Mouse (Mus musculus) liver, embryonic 15.5 days (tissue): ENCODE results near the gene Brca1. TPM values are rescaled to one million over a fixed set of nuclear protein-coding genes. Genes with fewer than 3 reads are reported as not detected.
A peak's percentile ranks its signal among the peaks of the same experiment; 100 is the strongest.
"Not testable (repeated sequence)": the region's sequence is repeated elsewhere in the genome, so short reads cannot be mapped to it uniquely, and the experiment has no call there.

Experiments used
- ATAC-seq: fragments of 200-750 bp; cut with Nextera tagmentation; 2 replicates; pipeline ENCODE4 v1.8.0; 2017; ENCODE audit warnings: moderate number of reproducible peaks, mild to moderate bottlenecking, moderate library complexity; ENCODE audit not compliant: insufficient read depth
- H3K27ac ChIP-seq: fragments of 300-500 bp; sonication (generic); replicated peaks from 2 replicates; pipeline ENCODE4 v1.5.1; 2015; ENCODE audit warnings: mild to moderate bottlenecking, inconsistent platforms
- H3K27me3 ChIP-seq: fragments of 300-500 bp; sonication (generic); 2 replicates; pipeline ENCODE4 v1.6.1; 2015; ENCODE audit warnings: mild to moderate bottlenecking, inconsistent platforms
- H3K36me3 ChIP-seq: fragments of 300-500 bp; sonication (generic); replicated peaks from 2 replicates; pipeline ENCODE4 v1.6.1; 2015; ENCODE audit warnings: moderate library complexity, mild to moderate bottlenecking, inconsistent platforms
- H3K4me1 ChIP-seq: fragments of 300-500 bp; sonication (generic); replicated peaks from 2 replicates; pipeline ENCODE4 v1.6.1; 2015; ENCODE audit warnings: inconsistent platforms
- H3K4me2 ChIP-seq: fragments of 300-500 bp; sonication (generic); 2 replicates; pipeline ENCODE4 v1.6.1; 2015; ENCODE audit warnings: moderate library complexity, mild to moderate bottlenecking, inconsistent platforms
- H3K4me3 ChIP-seq: fragments of 300-500 bp; sonication (generic); replicated peaks from 2 replicates; pipeline ENCODE4 v1.5.1; 2015; ENCODE audit warnings: mild to moderate bottlenecking, inconsistent platforms
- H3K9ac ChIP-seq: fragments of 300-500 bp; sonication (generic); 2 replicates; pipeline ENCODE4 v1.6.1; 2015; ENCODE audit warnings: moderate library complexity, mild to moderate bottlenecking, inconsistent platforms
- H3K9me3 ChIP-seq: fragments of 300-500 bp; sonication (generic); replicated peaks from 2 replicates; pipeline ENCODE4 v1.6.1; 2016; ENCODE audit warnings: inconsistent platforms
- WGBS: fragments of 180-500 bp; shearing (Covaris S2); methylation state at CpG from one replicate; pipeline ENCODE4 v1.1.7; 2015; ENCODE audit warnings: mixed read lengths; ENCODE audit not compliant: insufficient replicate concordance; 5-methylcytosine and 5-hydroxymethylcytosine counted together
- polyA plus RNA-seq: library from polyadenylated mRNA; unstranded; fragments of >200 nt; fragmentation: Nextera tagmentation; extraction: Ambion mirVana; gene quantifications from 2 replicates; pipeline ENCODE4 v1.2.1, GENCODE M21; 2015

Brca1 gene
- 11.5 and 12.5 TPM in 2 replicates for polyA plus RNA-seq

GRCm38 (mm10) chr11:101551751-101552475, at the start of gene Brca1, which contains the start of gene Nbr1:
TSS of gene Brca1 (minus strand) at chr11:101551955.
TSS of gene Nbr1 (plus strand) at chr11:101552149.
- Histone ChIP-seq H3K9me3 (no peaks in the 10 kb centered on the region), H3K9ac (peak within 1 kb of the TSS; percentile 93), H3K27ac (peak within 1 kb of the TSS; percentile 95), H3K4me3 (peak within 1 kb of the TSS; percentile 85), H3K27me3 (no peaks in the 10 kb centered on the region), H3K36me3 (peaks cover 46% of the 10 kb centered on the region), H3K4me1 (peaks cover 49% of the 10 kb centered on the region), H3K4me2 (peak within 1 kb of the TSS; percentile 76)
- under 1% methylated on average over 43 of the region's 43 CpGs for WGBS
- ATAC-seq: peak; percentile 75

- Histone ChIP-seq H3K4me2 (no peak within 1 kb of the TSS), H3K9me3 (no peaks in the 10 kb centered on the region), H3K9ac (no peak within 1 kb of the TSS), H3K27me3 (peaks cover 39% of the 10 kb centered on the region), H3K36me3 (no peaks in the 10 kb centered on the region), H3K4me3 (no peak within 1 kb of the TSS), H3K27ac (no peak within 1 kb of the TSS), H3K4me1 (peaks cover 3% of the 10 kb centered on the region; the same call in 1 of the 2 replicates)
- WGBS: 57% methylated on average over 6 of the region's 6 CpGs
- no peak for ATAC-seq
Observed at GRCm38 (mm10) chr11:101599156-101599555, 47.4 kb upstream of the Brca1 start, which contains the start of gene Gm11634. TSS of gene Gm11634 (minus strand) at chr11:101599256.

GRCm38 (mm10) chr11:101589989-101590624, 38.4 kb upstream of the Brca1 start:
- Histone ChIP-seq H3K4me2 (no peak overlapping the region), H3K27ac (no peak overlapping the region), H3K36me3 (peaks cover 12% of the 10 kb centered on the region; the same call in 1 of the 2 replicates), H3K27me3 (0 out of 2 replicates have a peak, but pooled peaks cover 4% of the 10 kb centered on the region), H3K9ac (no peak overlapping the region), H3K4me1 (peaks cover 6% of the 10 kb centered on the region), H3K4me3 (no peak overlapping the region), H3K9me3 (no peaks in the 10 kb centered on the region)
- no peak for ATAC-seq
- 65% methylated on average over 12 of the region's 12 CpGs for WGBS

GRCm38 (mm10) chr11:101589444-101589843, 37.7 kb upstream of the Brca1 start:
- H3K4me1 ChIP-seq: peaks cover 6% of the 10 kb centered on the region
- no peak for ATAC-seq
- no peak overlapping the region for H3K4me3 ChIP-seq
- no peak overlapping the region for H3K9ac ChIP-seq
- 26% methylated on average over 5 of the region's 5 CpGs for WGBS
- no peak overlapping the region; the same call in 1 of the 2 replicates for H3K27ac ChIP-seq
- no peaks in the 10 kb centered on the region for H3K27me3 ChIP-seq
- no peaks in the 10 kb centered on the region for H3K9me3 ChIP-seq
- peaks cover 12% of the 10 kb centered on the region; the same call in 1 of the 2 replicates for H3K36me3 ChIP-seq
- H3K4me2 ChIP-seq: 0 out of 2 replicates have a peak overlapping the region, but pooled peaks have one; percentile 11

GRCm38 (mm10) chr11:101588868-101589267, 37.1 kb upstream of the Brca1 start:
- no peak overlapping the region for H3K9ac ChIP-seq
- 0 out of 2 replicates have a peak overlapping the region, but pooled peaks have one; percentile 11 for H3K4me2 ChIP-seq
- H3K9me3 ChIP-seq: no peaks in the 10 kb centered on the region
- peaks cover 12% of the 10 kb centered on the region; the same call in 1 of the 2 replicates for H3K36me3 ChIP-seq
- H3K4me1 ChIP-seq: peaks cover 6% of the 10 kb centered on the region
- no peak for ATAC-seq
- WGBS: 73% methylated on average over 7 of the region's 7 CpGs
- no peak overlapping the region for H3K4me3 ChIP-seq
- H3K27ac ChIP-seq: no peak overlapping the region; the same call in 1 of the 2 replicates
- no peaks in the 10 kb centered on the region for H3K27me3 ChIP-seq

- 77% methylated on average over 10 of the region's 10 CpGs for WGBS
- H3K4me1 ChIP-seq: peaks cover 6% of the 10 kb centered on the region
- peaks cover 15% of the 10 kb centered on the region; the same call in 1 of the 2 replicates for H3K36me3 ChIP-seq
- H3K27me3 ChIP-seq: no peaks in the 10 kb centered on the region
- no peak overlapping the region for H3K4me3 ChIP-seq
- H3K9ac ChIP-seq: no peak overlapping the region
- ATAC-seq: peak; percentile 36; the same call in 1 of the 2 replicates
- H3K9me3 ChIP-seq: no peaks in the 10 kb centered on the region
- H3K4me2 ChIP-seq: no peak overlapping the region
- H3K27ac ChIP-seq: no peak overlapping the region
Observed at GRCm38 (mm10) chr11:101587676-101588075, 35.9 kb upstream of the Brca1 start.

GRCm38 (mm10) chr11:101585805-101586204, 34.0 kb upstream of the Brca1 start:
- Histone ChIP-seq H3K27ac (no peak overlapping the region), H3K4me3 (no peak overlapping the region), H3K9me3 (no peaks in the 10 kb centered on the region), H3K9ac (no peak overlapping the region), H3K36me3 (peaks cover 22% of the 10 kb centered on the region), H3K4me2 (no peak overlapping the region), H3K27me3 (no peaks in the 10 kb centered on the region), H3K4me1 (peaks cover 21% of the 10 kb centered on the region)
- no peak for ATAC-seq
- 45% methylated on average over 4 of the region's 4 CpGs for WGBS

GRCm38 (mm10) chr11:101585031-101585430, 33.3 kb upstream of the Brca1 start:
- Histone ChIP-seq H3K4me1 (peaks cover 21% of the 10 kb centered on the region), H3K36me3 (peaks cover 30% of the 10 kb centered on the region)
- WGBS: 83% methylated on average over 1 of the region's 1 CpGs
- H3K27ac ChIP-seq, H3K9ac ChIP-seq, H3K27me3 ChIP-seq, H3K9me3 ChIP-seq, H3K4me2 ChIP-seq, ATAC-seq, H3K4me3 ChIP-seq: not testable (repeated sequence)

- no peak overlapping the region for H3K4me2 ChIP-seq
- peaks cover 14% of the 10 kb centered on the region for H3K4me1 ChIP-seq
- no peak overlapping the region for H3K9ac ChIP-seq
- ATAC-seq: no peak
- no peak overlapping the region for H3K4me3 ChIP-seq
- 84% methylated on average over 2 of the region's 2 CpGs for WGBS
- no peaks in the 10 kb centered on the region for H3K9me3 ChIP-seq
- peaks cover 41% of the 10 kb centered on the region for H3K36me3 ChIP-seq
- H3K27ac ChIP-seq: no peak overlapping the region
- no peaks in the 10 kb centered on the region for H3K27me3 ChIP-seq
Observed at GRCm38 (mm10) chr11:101583205-101583604, 31.4 kb upstream of the Brca1 start.

- no peaks in the 10 kb centered on the region for H3K9me3 ChIP-seq
- ATAC-seq: peak; percentile 80
- H3K27ac ChIP-seq: peak within 1 kb of the TSS; percentile 58
- WGBS: 15% methylated on average over 30 of the region's 31 CpGs
- H3K4me1 ChIP-seq: peaks cover 14% of the 10 kb centered on the region
- no peaks in the 10 kb centered on the region for H3K27me3 ChIP-seq
- H3K9ac ChIP-seq: peak within 1 kb of the TSS; percentile 63
- H3K36me3 ChIP-seq: peaks cover 49% of the 10 kb centered on the region
- H3K4me2 ChIP-seq: peak within 1 kb of the TSS; percentile 77
- H3K4me3 ChIP-seq: peak within 1 kb of the TSS; percentile 64
Observed at GRCm38 (mm10) chr11:101582054-101583035, 30.6 kb upstream of the Brca1 start, which contains the start of gene Tmem106a. TSS of gene Tmem106a (plus strand) at chr11:101582242.
